Mouse (Mus musculus) cortical plate, adult 2 months (tissue): ENCODE results near the gene Zfp652. TPM values are rescaled to one million over a fixed set of nuclear protein-coding genes. Genes with fewer than 3 reads are reported as not detected.

Source experiments
- polyA plus RNA-seq: library from polyadenylated mRNA; depleted of rRNA; stranded (reverse); fragments of >200 nt; gene quantifications from 2 replicates; pipeline ENCODE4 v1.2.3, GENCODE M21; 2012; rRNA removed

The Zfp652 gene
- polyA plus RNA-seq, 1 experiment, result 21.2 TPM

Other genes starting within 250 kb of the Zfp652 start
- 30.2 and 33.4 TPM in 2 replicates for gene Nxph3, start 198.1 kb upstream of the Zfp652 start, polyA plus RNA-seq
- 0.86 and 0.93 TPM in 2 replicates for gene Ngfr, start 124.9 kb upstream of the Zfp652 start, polyA plus RNA-seq
- 128 and 129 TPM in 2 replicates for gene Phb, start 45.7 kb upstream of the Zfp652 start, polyA plus RNA-seq
- gene B130006D01Rik, start 10.9 kb downstream of the Zfp652 start, polyA plus RNA-seq, result 0.40 and 0.51 TPM in 2 replicates
- gene Phospho1, start 111.8 kb downstream of the Zfp652 start, polyA plus RNA-seq, result 72.8 and 74.3 TPM in 2 replicates
- 9.4 and 11.0 TPM in 2 replicates for gene Gngt2, start 124.5 kb downstream of the Zfp652 start, polyA plus RNA-seq
- 9.6 and 11.8 TPM in 2 replicates for gene Abi3, start 129.8 kb downstream of the Zfp652 start, polyA plus RNA-seq
- gene B4galnt2, start 202.2 kb downstream of the Zfp652 start, polyA plus RNA-seq, result not detected in 2 replicates